Mouse (Mus musculus) stomach, embryonic 15.5 days (tissue): ENCODE measurements at regions not wholly inside any gene's neighbourhood (a gene's known extent, or its start where the extent isn't known, plus 50 kb on each side); places are given as distances from the start of the nearest gene placed in this dataset.

Source experiments
- ATAC-seq: fragments of 200-750 bp; cut with Nextera tagmentation; 2 replicates; pipeline ENCODE4 v1.8.0; 2017; ENCODE audit warnings: low read depth, moderate number of reproducible peaks, moderate TSS enrichment; ENCODE audit not compliant: insufficient read depth, low FRiP score
- H3K27ac ChIP-seq: fragments of 300-500 bp; sonication (generic); 2 replicates; pipeline ENCODE4 v1.5.1; 2015; ENCODE audit warnings: mild to moderate bottlenecking, inconsistent platforms
- H3K27me3 ChIP-seq: fragments of 300-500 bp; sonication (generic); replicated peaks from 2 replicates; pipeline ENCODE4 v1.6.1; 2015; ENCODE audit warnings: inconsistent platforms
- H3K36me3 ChIP-seq: fragments of 300-500 bp; sonication (generic); 2 replicates; pipeline ENCODE4 v1.6.1; 2015; ENCODE audit warnings: inconsistent platforms
- H3K4me1 ChIP-seq: fragments of 300-500 bp; sonication (generic); 2 replicates; pipeline ENCODE4 v1.6.1; 2015; ENCODE audit warnings: inconsistent platforms
- H3K4me2 ChIP-seq: fragments of 300-500 bp; sonication (generic); 2 replicates; pipeline ENCODE4 v1.6.1; 2015; ENCODE audit warnings: mild to moderate bottlenecking, inconsistent platforms
- H3K4me3 ChIP-seq: fragments of 300-500 bp; sonication (generic); replicated peaks from 2 replicates; pipeline ENCODE4 v1.5.1; 2015; ENCODE audit warnings: inconsistent platforms
- H3K9ac ChIP-seq: fragments of 300-500 bp; sonication (generic); 2 replicates; pipeline ENCODE4 v1.6.1; 2015; ENCODE audit warnings: inconsistent platforms
- H3K9me3 ChIP-seq: fragments of 300-500 bp; sonication (generic); 2 replicates; pipeline ENCODE4 v1.6.1; 2016; ENCODE audit warnings: inconsistent platforms
- WGBS: fragments of 180-500 bp; shearing (Covaris S2); methylation state at CpG from one replicate; pipeline ENCODE4 v1.1.7; 2015; 5-methylcytosine and 5-hydroxymethylcytosine counted together

GRCm38 (mm10) chr13:90245997-90246765 lies 156.8 kb upstream of the Xrcc4 start:
- H3K36me3 ChIP-seq: no peaks in the 10 kb centered on the region
- no peaks in the 10 kb centered on the region for H3K27me3 ChIP-seq
- WGBS: 90% methylated on average over 6 of the region's 6 CpGs
- no peaks in the 10 kb centered on the region for H3K4me1 ChIP-seq
- no peak overlapping the region for H3K27ac ChIP-seq
- no peak overlapping the region for H3K4me2 ChIP-seq
- H3K9ac ChIP-seq: no peak overlapping the region
- no peaks in the 10 kb centered on the region for H3K9me3 ChIP-seq
- ATAC-seq: no peak
- H3K4me3 ChIP-seq: no peak overlapping the region

- ATAC-seq: no peak
- no peak overlapping the region for H3K27ac ChIP-seq
- H3K9ac ChIP-seq: no peak overlapping the region
- no peak overlapping the region for H3K4me2 ChIP-seq
- H3K4me1 ChIP-seq: no peaks in the 10 kb centered on the region
- 34% methylated on average over 4 of the region's 4 CpGs for WGBS
- H3K27me3 ChIP-seq: no peaks in the 10 kb centered on the region
- H3K9me3 ChIP-seq: no peaks in the 10 kb centered on the region
- no peak overlapping the region for H3K4me3 ChIP-seq
- no peaks in the 10 kb centered on the region for H3K36me3 ChIP-seq
Measured at GRCm38 (mm10) chr13:90238331-90238730, 148.9 kb upstream of the Xrcc4 start.

GRCm38 (mm10) chr13:90233986-90234385 lies 144.6 kb upstream of the Xrcc4 start:
- no peak for ATAC-seq
- Histone ChIP-seq H3K4me2 (no peak overlapping the region), H3K27me3 (no peaks in the 10 kb centered on the region), H3K4me3 (no peak overlapping the region), H3K9ac (no peak overlapping the region), H3K9me3 (no peaks in the 10 kb centered on the region), H3K36me3 (no peaks in the 10 kb centered on the region), H3K4me1 (no peaks in the 10 kb centered on the region), H3K27ac (no peak overlapping the region)
- 67% methylated on average over 1 of the region's 1 CpGs for WGBS

- Histone ChIP-seq H3K27ac (no peak overlapping the region), H3K27me3 (no peaks in the 10 kb centered on the region), H3K9me3 (no peaks in the 10 kb centered on the region), H3K4me2 (no peak overlapping the region), H3K4me3 (no peak overlapping the region), H3K4me1 (no peaks in the 10 kb centered on the region), H3K9ac (no peak overlapping the region), H3K36me3 (no peaks in the 10 kb centered on the region)
- WGBS: 68% methylated on average over 3 of the region's 3 CpGs
- ATAC-seq: no peak
Measured at GRCm38 (mm10) chr13:90233561-90233960, 144.2 kb upstream of the Xrcc4 start.

GRCm38 (mm10) chr13:90229106-90229505 lies 139.7 kb upstream of the Xrcc4 start:
- no peak overlapping the region for H3K27ac ChIP-seq
- no peaks in the 10 kb centered on the region for H3K36me3 ChIP-seq
- H3K4me3 ChIP-seq: no peak overlapping the region
- no peaks in the 10 kb centered on the region for H3K27me3 ChIP-seq
- H3K9ac ChIP-seq: no peak overlapping the region
- no peak for ATAC-seq
- H3K4me1 ChIP-seq: no peaks in the 10 kb centered on the region
- 83% methylated on average over 2 of the region's 2 CpGs for WGBS
- no peak overlapping the region for H3K4me2 ChIP-seq
- H3K9me3 ChIP-seq: no peaks in the 10 kb centered on the region

- Histone ChIP-seq H3K9ac (no peak overlapping the region), H3K9me3 (no peaks in the 10 kb centered on the region), H3K36me3 (no peaks in the 10 kb centered on the region), H3K4me1 (no peaks in the 10 kb centered on the region), H3K27ac (no peak overlapping the region), H3K4me2 (no peak overlapping the region), H3K4me3 (no peak overlapping the region), H3K27me3 (no peaks in the 10 kb centered on the region)
- 86% methylated on average over 2 of the region's 2 CpGs for WGBS
- no peak for ATAC-seq
Measured at GRCm38 (mm10) chr13:90226212-90226611, 136.8 kb upstream of the Xrcc4 start.

GRCm38 (mm10) chr13:90212390-90212789 lies 123.0 kb upstream of the Xrcc4 start:
- H3K9ac ChIP-seq: no peak overlapping the region
- no peaks in the 10 kb centered on the region for H3K9me3 ChIP-seq
- no peak for ATAC-seq
- no peaks in the 10 kb centered on the region for H3K36me3 ChIP-seq
- no peaks in the 10 kb centered on the region for H3K4me1 ChIP-seq
- H3K4me3 ChIP-seq: no peak overlapping the region
- H3K27ac ChIP-seq: no peak overlapping the region
- no peaks in the 10 kb centered on the region for H3K27me3 ChIP-seq
- H3K4me2 ChIP-seq: no peak overlapping the region

GRCm38 (mm10) chr13:90207875-90208274 lies 118.5 kb upstream of the Xrcc4 start:
- Histone ChIP-seq H3K27me3 (no peaks in the 10 kb centered on the region), H3K4me1 (no peaks in the 10 kb centered on the region), H3K4me2 (no peak overlapping the region), H3K27ac (no peak overlapping the region), H3K9me3 (no peaks in the 10 kb centered on the region), H3K9ac (no peak overlapping the region), H3K4me3 (no peak overlapping the region), H3K36me3 (no peaks in the 10 kb centered on the region)
- no peak for ATAC-seq
